Mouse (Mus musculus): ENCODE measurements around the gene Tle3. TPM values are rescaled to one million over a fixed set of nuclear protein-coding genes. Genes with fewer than 3 reads are reported as not detected.
A peak's percentile ranks its signal among the peaks of the same experiment; 100 is the strongest.

Gene Tle3
- polyA plus RNA-seq, 1 experiment from 2014 or later, result 18.6 TPM

DNA sequence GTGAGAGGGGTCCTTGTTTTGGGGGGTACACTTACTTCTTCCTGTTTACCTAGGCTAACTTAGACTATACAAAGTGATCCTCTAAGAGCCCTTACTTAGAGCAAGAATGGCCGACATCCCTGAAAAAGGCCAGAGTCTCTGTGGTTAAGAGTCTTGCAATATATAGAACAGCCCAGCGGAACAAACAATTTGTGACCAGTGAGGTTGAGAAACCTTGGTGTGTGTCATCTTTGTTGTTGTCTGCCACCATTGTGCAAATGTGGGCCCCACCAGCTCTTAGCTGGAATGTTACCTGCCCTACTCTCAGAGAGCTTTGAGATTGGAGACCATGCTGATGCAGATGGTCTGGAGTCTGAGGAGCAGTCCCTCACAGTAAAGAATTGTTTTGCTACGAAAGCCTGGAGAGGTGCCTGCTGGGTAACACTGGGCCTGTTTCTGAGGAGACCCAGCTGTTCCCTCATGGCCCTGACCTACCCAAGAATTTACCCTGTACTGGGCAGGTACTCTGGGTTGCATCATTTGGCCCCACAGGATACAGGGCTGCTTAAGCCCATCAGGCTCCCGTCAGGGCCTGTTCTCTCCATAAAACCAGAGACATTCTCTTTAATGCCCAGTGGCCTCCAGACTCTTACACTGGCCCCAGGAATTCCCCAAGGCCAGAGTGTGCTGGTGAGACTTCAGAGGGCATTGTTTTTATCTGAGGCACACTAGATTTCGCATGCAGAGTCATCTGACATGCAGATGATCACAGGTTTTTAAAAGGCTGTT is 19.6 kb downstream of the Tle3 start:
- Histone ChIP-seq H3K4me1 (replicated peaks) (peaks cover 55% of the 10 kb centered on the region), H3K4me3 (replicated peaks) (no peak overlapping the region), H3K9me3 (no peaks in the 10 kb centered on the region), H3K36me3 (peaks cover 29% of the 10 kb centered on the region), H3K9ac (no peak overlapping the region), H3K27ac (peak overlapping the region; percentile 13), H3K4me2 (replicated peaks) (no peak overlapping the region), H3K27me3 (replicated peaks) (no peaks in the 10 kb centered on the region)
- 55% methylated on average over 5 of the region's 5 CpGs for WGBS
- peak; percentile 41 for ATAC-seq

DNA sequence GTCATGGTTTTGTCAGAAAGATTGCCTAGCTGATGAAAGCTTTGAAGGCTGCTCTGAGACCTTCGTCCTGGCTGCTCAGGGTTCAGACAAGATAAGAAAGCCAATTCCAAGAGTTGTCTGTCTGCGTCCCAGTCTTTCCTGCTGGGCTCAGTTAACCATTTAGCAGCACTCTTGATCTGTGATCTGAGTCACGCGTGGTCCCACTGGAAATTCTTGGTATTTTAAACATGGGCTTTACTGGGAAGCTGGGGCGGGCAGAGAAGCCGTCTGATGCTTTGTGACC is 20.1 kb downstream of the Tle3 start:
- Histone ChIP-seq H3K9ac (no peak overlapping the region), H3K4me2 (replicated peaks) (no peak overlapping the region), H3K27ac (no peak overlapping the region; the same call in 1 of the 2 replicates), H3K27me3 (replicated peaks) (no peaks in the 10 kb centered on the region), H3K36me3 (peaks cover 29% of the 10 kb centered on the region), H3K4me1 (replicated peaks) (peaks cover 59% of the 10 kb centered on the region), H3K4me3 (replicated peaks) (no peak overlapping the region), H3K9me3 (no peaks in the 10 kb centered on the region)
- 67% methylated on average over 6 of the region's 6 CpGs for WGBS
- ATAC-seq, result peak; percentile 58

DNA sequence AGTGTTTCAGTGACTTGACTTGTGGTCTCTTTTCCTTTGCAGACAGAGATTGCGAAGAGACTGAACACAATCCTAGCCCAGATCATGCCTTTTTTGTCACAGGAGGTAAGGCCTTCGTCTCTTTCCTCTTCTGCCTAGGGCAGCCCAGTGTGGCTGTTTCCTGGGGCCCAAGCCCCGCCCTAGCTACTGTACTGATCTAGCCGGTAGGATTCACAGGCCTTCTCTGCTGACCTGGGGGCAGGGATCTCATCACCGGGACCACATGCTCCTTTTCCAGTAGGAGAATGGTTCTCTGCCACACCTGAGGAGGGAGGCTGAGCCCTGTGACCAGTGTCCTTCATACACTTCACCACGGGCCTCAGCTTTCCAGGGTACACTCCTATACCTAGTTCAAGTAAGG is 21.0 kb downstream of the Tle3 start:
- 69% methylated on average over 6 of the region's 6 CpGs for WGBS
- H3K4me2 ChIP-seq (replicated peaks), result no peak overlapping the region
- no peak overlapping the region for H3K27ac ChIP-seq
- peaks cover 33% of the 10 kb centered on the region for H3K36me3 ChIP-seq
- H3K4me1 ChIP-seq (replicated peaks), result peaks cover 57% of the 10 kb centered on the region
- no peaks in the 10 kb centered on the region for H3K9me3 ChIP-seq
- no peak overlapping the region for H3K4me3 ChIP-seq (replicated peaks)
- peak; percentile 22; the same call in 1 of the 2 replicates for ATAC-seq
- no peaks in the 10 kb centered on the region for H3K27me3 ChIP-seq (replicated peaks)
- no peak overlapping the region for H3K9ac ChIP-seq

DNA sequence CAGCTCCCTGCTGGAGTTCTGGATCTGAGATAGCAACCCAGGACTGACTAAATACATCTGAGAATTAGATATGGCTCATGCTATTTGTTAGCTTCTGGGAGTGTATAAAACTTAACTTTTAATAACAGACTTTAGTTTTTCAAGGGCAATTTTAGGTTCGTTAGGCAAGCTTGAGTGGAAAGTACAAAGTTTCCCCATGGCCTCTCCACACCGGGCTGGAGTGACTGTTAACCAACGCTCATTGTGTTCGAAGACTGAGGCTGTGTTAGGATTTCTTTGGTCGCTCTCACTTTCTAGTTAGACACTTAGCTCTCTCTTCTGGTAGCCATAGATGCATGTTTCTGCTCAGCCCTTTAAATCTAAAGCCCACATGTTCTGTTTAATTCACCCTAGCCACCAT is 21.7 kb downstream of the Tle3 start:
- H3K9me3 ChIP-seq, result no peaks in the 10 kb centered on the region
- H3K27ac ChIP-seq, result no peak overlapping the region
- WGBS, result 95% methylated on average over 5 of the region's 5 CpGs

DNA sequence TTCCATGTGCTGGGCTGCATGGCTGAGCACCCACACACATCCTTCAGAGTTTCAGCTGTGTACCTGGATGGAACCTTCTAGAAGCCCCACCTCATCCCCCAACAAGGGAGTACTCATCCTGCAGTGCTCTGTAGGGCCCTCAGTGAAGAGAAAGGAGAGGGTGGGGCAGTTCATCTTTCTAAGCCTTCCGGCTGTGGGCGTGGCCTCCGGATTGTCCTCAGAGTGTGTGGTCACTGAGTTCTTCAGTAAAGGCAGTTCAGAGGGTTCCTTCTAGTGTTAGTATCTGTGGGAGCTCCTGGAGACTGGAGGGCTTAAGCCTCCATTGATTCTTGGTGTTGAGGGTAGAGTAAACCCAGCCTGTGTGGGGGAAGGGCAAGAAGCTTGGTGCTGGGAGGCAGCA is 22.9 kb downstream of the Tle3 start:
- 89% methylated on average over 3 of the region's 3 CpGs for WGBS
- H3K4me1 ChIP-seq (replicated peaks), result peaks cover 47% of the 10 kb centered on the region
- H3K36me3 ChIP-seq, result peaks cover 42% of the 10 kb centered on the region
- no peak overlapping the region for H3K27ac ChIP-seq
- H3K4me2 ChIP-seq (replicated peaks), result no peak overlapping the region
- H3K27me3 ChIP-seq (replicated peaks), result no peaks in the 10 kb centered on the region
- H3K9ac ChIP-seq, result no peak overlapping the region
- no peaks in the 10 kb centered on the region for H3K9me3 ChIP-seq
- no peak for ATAC-seq
- H3K4me3 ChIP-seq (replicated peaks), result no peak overlapping the region

More for the DNA sequence above, 21.7 kb downstream of the Tle3 start:
- H3K4me3 ChIP-seq (replicated peaks), result no peak overlapping the region
- no peak overlapping the region for H3K9ac ChIP-seq
- peaks cover 51% of the 10 kb centered on the region for H3K4me1 ChIP-seq (replicated peaks)
- no peak overlapping the region for H3K4me2 ChIP-seq (replicated peaks)
- peaks cover 36% of the 10 kb centered on the region for H3K36me3 ChIP-seq
- no peak for ATAC-seq
- no peaks in the 10 kb centered on the region for H3K27me3 ChIP-seq (replicated peaks)

DNA sequence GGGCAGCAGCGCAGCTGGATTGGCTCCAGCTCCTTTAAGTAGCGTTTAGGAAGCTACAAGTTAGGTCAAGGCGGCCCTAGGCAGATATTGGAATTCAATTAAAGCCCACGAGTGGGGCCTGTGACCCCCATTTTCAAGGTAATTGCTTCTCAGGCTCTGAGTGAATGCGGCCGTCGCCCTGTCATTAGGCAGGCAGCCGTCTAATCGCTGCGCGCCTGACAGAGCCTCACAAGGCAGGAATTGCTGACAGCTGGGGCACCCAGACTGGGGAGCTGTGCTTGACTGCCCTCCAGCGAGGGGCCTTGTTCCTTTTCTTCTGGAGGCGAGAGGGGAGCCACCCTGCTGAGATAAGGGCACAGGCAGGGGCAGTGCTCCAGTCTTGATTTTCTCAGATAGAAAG is 24.3 kb downstream of the Tle3 start:
- ATAC-seq, result no peak; the same call in 1 of the 2 replicates
- no peak overlapping the region for H3K4me3 ChIP-seq (replicated peaks)
- H3K9ac ChIP-seq, result no peak overlapping the region
- H3K27me3 ChIP-seq (replicated peaks), result no peaks in the 10 kb centered on the region
- H3K4me1 ChIP-seq (replicated peaks), result peaks cover 40% of the 10 kb centered on the region
- no peak overlapping the region for H3K4me2 ChIP-seq (replicated peaks)
- no peak overlapping the region for H3K27ac ChIP-seq
- H3K36me3 ChIP-seq, result peaks cover 37% of the 10 kb centered on the region
- H3K9me3 ChIP-seq, result no peaks in the 10 kb centered on the region
- 60% methylated on average over 13 of the region's 13 CpGs for WGBS

DNA sequence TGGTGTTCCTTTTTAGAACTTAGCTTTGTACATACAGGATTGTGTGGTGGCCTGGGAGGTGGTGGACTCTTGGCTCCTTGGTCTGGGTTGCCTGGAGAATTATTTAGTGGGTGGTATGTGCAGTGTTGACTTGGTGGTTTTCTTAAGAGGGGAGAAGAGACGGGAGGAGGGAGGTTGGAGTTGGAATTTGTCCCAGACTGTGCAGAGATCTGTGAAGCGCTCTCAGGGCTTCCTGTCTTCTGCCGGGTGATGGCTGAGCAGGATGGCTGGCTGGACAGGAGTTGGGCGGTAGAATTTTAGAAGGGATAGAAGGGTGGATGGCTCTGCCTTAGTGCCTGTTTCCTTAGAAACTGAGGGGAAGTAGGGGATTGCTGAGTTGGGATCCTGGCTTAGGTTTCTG is 25.0 kb downstream of the Tle3 start:
- Histone ChIP-seq H3K9ac (no peak overlapping the region), H3K36me3 (peaks cover 36% of the 10 kb centered on the region), H3K27ac (no peak overlapping the region), H3K4me3 (replicated peaks) (no peak overlapping the region), H3K27me3 (replicated peaks) (no peaks in the 10 kb centered on the region), H3K4me2 (replicated peaks) (no peak overlapping the region), H3K4me1 (replicated peaks) (peaks cover 36% of the 10 kb centered on the region), H3K9me3 (no peaks in the 10 kb centered on the region)
- 45% methylated on average over 4 of the region's 4 CpGs for WGBS
- ATAC-seq, result no peak

DNA sequence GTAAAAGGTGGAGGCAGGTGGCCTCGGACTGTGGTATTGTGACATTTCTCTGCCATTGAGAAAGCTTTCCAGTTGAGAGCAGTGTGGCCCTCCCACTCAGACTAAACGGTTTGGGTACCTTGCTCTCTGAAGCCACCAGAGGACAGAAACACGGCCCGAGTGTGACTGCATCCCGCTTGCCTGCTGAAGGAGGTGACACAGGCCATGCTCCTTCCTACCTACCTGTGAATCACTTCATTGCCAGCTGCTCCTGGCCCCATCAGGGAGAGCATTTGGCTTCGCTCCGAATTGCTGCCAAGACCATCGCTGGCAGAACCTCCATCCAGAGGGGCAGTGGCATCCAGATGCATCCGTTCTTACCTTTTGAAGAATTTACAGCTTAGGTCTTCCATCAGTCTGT is 26.0 kb downstream of the Tle3 start:
- Histone ChIP-seq H3K9me3 (no peaks in the 10 kb centered on the region), H3K4me3 (replicated peaks) (no peak overlapping the region), H3K9ac (no peak overlapping the region), H3K4me1 (replicated peaks) (peaks cover 32% of the 10 kb centered on the region), H3K4me2 (replicated peaks) (no peak overlapping the region), H3K36me3 (peaks cover 39% of the 10 kb centered on the region), H3K27ac (no peak overlapping the region), H3K27me3 (replicated peaks) (no peaks in the 10 kb centered on the region)
- WGBS, result 87% methylated on average over 9 of the region's 9 CpGs
- ATAC-seq, result no peak

DNA sequence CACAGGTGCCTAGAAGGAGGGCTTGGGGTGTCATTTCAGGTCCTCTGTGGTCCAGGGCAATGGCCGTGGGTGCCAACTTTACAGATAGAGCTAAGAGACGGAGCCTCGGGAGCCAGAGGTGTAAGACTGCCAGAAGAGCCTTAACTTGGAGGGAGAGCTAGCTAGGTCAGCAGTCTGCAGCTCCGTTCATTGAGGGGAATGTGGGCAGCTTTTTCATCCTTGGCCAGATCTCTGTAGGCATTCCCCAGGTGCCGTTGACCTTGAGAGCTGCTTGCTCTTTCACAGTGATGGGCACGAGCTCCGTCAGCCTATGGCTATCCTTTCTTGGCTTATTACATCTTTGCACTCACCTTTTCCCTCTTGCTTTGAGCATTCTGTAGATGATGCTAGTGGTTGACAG is 28.0 kb downstream of the Tle3 start:
- H3K9ac ChIP-seq, result no peak overlapping the region
- WGBS, result 93% methylated on average over 7 of the region's 7 CpGs
- no peak overlapping the region for H3K27ac ChIP-seq
- H3K4me2 ChIP-seq (replicated peaks), result no peak overlapping the region
- H3K27me3 ChIP-seq (replicated peaks), result no peaks in the 10 kb centered on the region
- H3K4me3 ChIP-seq (replicated peaks), result no peak overlapping the region
- H3K36me3 ChIP-seq, result peaks cover 34% of the 10 kb centered on the region
- H3K4me1 ChIP-seq (replicated peaks), result peaks cover 38% of the 10 kb centered on the region
- ATAC-seq, result no peak
- H3K9me3 ChIP-seq, result no peaks in the 10 kb centered on the region

DNA sequence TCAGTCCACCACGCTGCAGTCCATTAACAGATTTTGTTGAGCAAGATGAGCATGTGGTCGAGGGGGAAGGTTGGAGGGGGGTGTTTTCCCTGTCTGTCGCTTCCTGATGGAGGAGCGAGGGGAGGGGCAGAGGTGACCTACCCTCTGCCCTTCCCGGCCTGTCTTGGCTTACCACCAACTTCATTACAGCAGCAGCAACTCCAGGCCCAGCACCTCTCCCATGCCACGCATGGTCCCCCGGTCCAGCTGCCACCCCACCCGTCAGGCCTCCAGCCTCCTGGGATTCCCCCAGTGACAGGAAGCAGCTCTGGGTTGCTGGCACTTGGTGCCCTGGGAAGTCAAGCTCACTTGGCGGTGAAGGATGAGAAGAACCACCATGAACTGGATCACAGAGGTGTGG is 29.5 kb downstream of the Tle3 start:
- no peaks in the 10 kb centered on the region for H3K27me3 ChIP-seq (replicated peaks)
- no peak for ATAC-seq
- peaks cover 40% of the 10 kb centered on the region for H3K4me1 ChIP-seq (replicated peaks)
- no peak overlapping the region for H3K4me2 ChIP-seq (replicated peaks)
- no peak overlapping the region for H3K4me3 ChIP-seq (replicated peaks)
- H3K9ac ChIP-seq, result no peak overlapping the region
- 59% methylated on average over 9 of the region's 9 CpGs for WGBS
- H3K36me3 ChIP-seq, result peaks cover 45% of the 10 kb centered on the region
- no peak overlapping the region for H3K27ac ChIP-seq
- H3K9me3 ChIP-seq, result no peaks in the 10 kb centered on the region

DNA sequence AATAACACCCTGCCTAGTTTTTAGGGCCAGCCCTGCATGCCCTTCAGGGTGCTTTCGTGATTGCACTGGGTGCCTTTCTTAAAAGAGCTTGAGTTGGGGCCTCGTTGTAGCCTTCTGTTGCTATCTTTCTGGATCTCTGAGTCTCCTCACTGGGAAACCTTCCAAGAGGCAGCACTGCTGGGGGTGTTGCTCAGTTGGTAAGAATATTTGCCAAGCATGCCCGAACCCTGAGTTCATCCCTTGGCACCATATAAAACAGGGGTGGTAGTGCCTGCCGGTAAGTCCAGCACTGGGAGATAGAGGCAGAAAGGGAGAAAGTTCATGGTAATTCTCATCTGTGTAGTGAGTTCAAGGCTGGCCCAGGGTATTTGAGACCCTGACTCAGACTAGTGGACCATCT is 30.1 kb downstream of the Tle3 start:
- no peak overlapping the region for H3K9ac ChIP-seq
- no peak overlapping the region for H3K27ac ChIP-seq
- H3K4me3 ChIP-seq (replicated peaks), result no peak overlapping the region
- 84% methylated on average over 4 of the region's 4 CpGs for WGBS
- no peaks in the 10 kb centered on the region for H3K9me3 ChIP-seq
- peaks cover 36% of the 10 kb centered on the region for H3K4me1 ChIP-seq (replicated peaks)
- H3K36me3 ChIP-seq, result peaks cover 49% of the 10 kb centered on the region
- no peaks in the 10 kb centered on the region for H3K27me3 ChIP-seq (replicated peaks)
- no peak for ATAC-seq
- no peak overlapping the region for H3K4me2 ChIP-seq (replicated peaks)

DNA sequence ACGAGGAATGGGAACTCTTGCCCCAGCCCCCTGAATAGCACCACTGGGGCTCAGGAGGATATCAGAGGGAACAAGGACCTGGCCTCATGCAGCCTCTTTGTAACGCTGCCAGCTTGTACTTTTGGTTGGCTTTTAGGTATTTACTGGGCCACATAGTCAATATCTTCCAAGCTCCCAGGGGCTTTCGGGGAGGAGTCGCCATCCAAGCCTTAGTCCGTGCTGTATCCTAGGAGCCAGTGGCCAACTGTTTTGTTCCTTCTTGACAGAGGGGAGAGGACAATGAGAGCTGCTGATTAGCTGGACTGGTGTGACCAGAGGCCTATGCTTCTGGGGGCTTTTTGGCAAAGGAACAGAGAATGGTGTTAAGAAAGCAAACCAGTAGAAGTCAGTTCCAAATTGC is 30.6 kb downstream of the Tle3 start:
- H3K4me3 ChIP-seq (replicated peaks), result no peak overlapping the region
- no peak overlapping the region for H3K4me2 ChIP-seq (replicated peaks)
- no peak for ATAC-seq
- no peak overlapping the region for H3K9ac ChIP-seq
- H3K27me3 ChIP-seq (replicated peaks), result no peaks in the 10 kb centered on the region
- H3K27ac ChIP-seq, result no peak overlapping the region
- peaks cover 50% of the 10 kb centered on the region for H3K36me3 ChIP-seq
- 91% methylated on average over 5 of the region's 5 CpGs for WGBS
- no peaks in the 10 kb centered on the region for H3K9me3 ChIP-seq
- peaks cover 36% of the 10 kb centered on the region for H3K4me1 ChIP-seq (replicated peaks)

DNA sequence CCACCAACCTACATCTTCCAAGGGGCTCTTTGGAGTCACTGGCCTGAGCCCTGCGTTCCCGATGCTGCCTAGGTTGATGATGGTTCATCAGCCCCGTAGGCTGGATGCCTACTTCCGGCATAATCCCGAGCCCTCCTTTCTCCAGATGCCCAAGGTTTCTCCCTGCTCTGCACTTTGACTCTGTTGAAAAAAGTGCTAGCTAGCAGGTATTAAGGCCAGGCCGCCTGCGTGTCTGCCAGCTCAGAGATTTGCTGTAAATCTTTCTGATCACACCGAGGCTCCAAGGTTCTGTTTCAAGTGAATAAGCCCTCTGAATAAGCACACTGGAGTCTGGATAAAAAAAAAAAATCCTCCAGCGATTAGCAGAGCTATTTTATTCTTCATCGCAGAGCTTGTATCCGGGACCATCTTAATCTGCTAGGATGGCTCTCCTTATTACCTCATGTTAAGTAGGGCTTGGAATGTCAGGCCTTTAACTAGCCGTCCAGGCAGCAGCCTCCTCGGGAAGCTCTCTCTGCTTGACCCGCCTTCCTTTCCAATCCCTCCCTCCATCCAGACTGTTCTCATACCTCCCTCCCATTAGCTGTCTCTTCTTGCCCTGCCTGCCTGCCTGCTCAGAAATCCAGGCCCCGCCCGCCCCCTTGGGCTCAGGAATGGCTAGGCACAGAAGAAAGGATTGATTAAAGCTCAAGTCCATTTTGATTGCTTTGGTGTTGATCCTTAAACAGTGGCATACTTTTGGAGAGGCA is 31.9 kb downstream of the Tle3 start:
- Histone ChIP-seq H3K36me3 (peaks cover 50% of the 10 kb centered on the region), H3K4me3 (replicated peaks) (no peak overlapping the region), H3K4me2 (replicated peaks) (no peak overlapping the region), H3K27me3 (replicated peaks) (no peaks in the 10 kb centered on the region), H3K27ac (no peak overlapping the region), H3K9ac (peak overlapping the region; percentile 15; the same call in 1 of the 2 replicates), H3K9me3 (no peaks in the 10 kb centered on the region), H3K4me1 (replicated peaks) (peaks cover 45% of the 10 kb centered on the region)
- ATAC-seq, result 0 out of 2 replicates have a peak, but pooled peaks have one; percentile 21
- 63% methylated on average over 16 of the region's 16 CpGs for WGBS

Data from intestine, embryonic 15.5 days (tissue).